Mouse (Mus musculus) MEL (cell line): ENCODE data around the gene Atp1b3. TPM values are rescaled to one million over a fixed set of nuclear protein-coding genes. Genes with fewer than 3 reads are reported as not detected.

ENCODE experiments used
- DNase-seq: peaks from one replicate; pipeline ENCODE4 v3.0.0; 2011; ENCODE audit warnings: low read depth, low spot score
- H3K27ac ChIP-seq: 2 replicates; pipeline ENCODE4 v1.5.1; 2012; ENCODE audit warnings: low read depth, mild to moderate bottlenecking, control low read depth, low read length, moderate library complexity; ENCODE audit not compliant: control insufficient read depth
- H3K27me3 ChIP-seq, 2 experiments: fragments of 150-350 bp in 1 of 2; sonication (generic) in 1 of 2; 2 replicates each; pipeline ENCODE4 v1.6.1; 2012; ENCODE audit warnings: low read length in 2 of 2, mild to moderate bottlenecking in 2 of 2, improper control_type of control experiment in 1 of 2, moderate library complexity in 1 of 2; ENCODE audit not compliant: insufficient read depth in 2 of 2, control insufficient read depth in 1 of 2
- H3K36me3 ChIP-seq, 2 experiments: 2 replicates each; pipeline ENCODE4 v1.6.1; 2012 to 2014; ENCODE audit warnings: low read length in 2 of 2, improper control_type of control experiment in 1 of 2, inconsistent platforms in 1 of 2, mild to moderate bottlenecking in 1 of 2; ENCODE audit not compliant: insufficient read depth in 2 of 2, control insufficient read depth in 1 of 2
- H3K4me1 ChIP-seq, 2 experiments: fragments of 150-350 bp in 1 of 2; sonication (generic) in 1 of 2; 2 replicates each; pipeline ENCODE4 v1.6.1; 2012; ENCODE audit warnings: low read length in 2 of 2, improper control_type of control experiment in 1 of 2, mild to moderate bottlenecking in 1 of 2; ENCODE audit not compliant: insufficient read depth in 2 of 2, control insufficient read depth in 1 of 2
- H3K4me3 ChIP-seq, 2 experiments: fragments of 150-350 bp in 1 of 2; sonication (generic) in 1 of 2; 2 replicates each; pipeline ENCODE4 v1.5.1; 2012; ENCODE audit warnings: low read depth in 2 of 2, low read length in 2 of 2, mild to moderate bottlenecking in 2 of 2, moderate library complexity in 2 of 2, control low read depth in 1 of 2, improper control_type of control experiment in 1 of 2; ENCODE audit not compliant: control insufficient read depth in 1 of 2, insufficient read depth in 1 of 2
- H3K79me2 ChIP-seq: 2 replicates; pipeline ENCODE4 v1.6.1; 2012; ENCODE audit warnings: mild to moderate bottlenecking, low read length, moderate library complexity; ENCODE audit not compliant: control insufficient read depth, poor library complexity, insufficient read depth
- H3K9ac ChIP-seq: 2 replicates; pipeline ENCODE4 v1.6.1; 2012; ENCODE audit warnings: low read depth, mild to moderate bottlenecking, control low read depth, low read length, moderate library complexity; ENCODE audit not compliant: control insufficient read depth, poor library complexity, severe bottlenecking
- H3K9me3 ChIP-seq: fragments of 150-350 bp; sonication (generic); replicated peaks from 2 replicates; pipeline ENCODE4 v1.6.1; 2012; ENCODE audit warnings: mild to moderate bottlenecking, low read length, improper control_type of control experiment, moderate library complexity; ENCODE audit not compliant: insufficient read depth
- CTCF ChIP-seq, 3 experiments: IDR thresholded peaks in 2 of 3; conservative IDR thresholded peaks in 1 of 3; 2 replicates each; pipeline ENCODE4 v1.5.1; 2011 to 2012; ENCODE audit warnings: low read length in 3 of 3, low read depth in 2 of 3, mild to moderate bottlenecking in 2 of 3, improper control_type of control experiment in 1 of 3, inconsistent platforms in 1 of 3, mixed read lengths in 1 of 3, moderate library complexity in 1 of 3; ENCODE audit not compliant: control insufficient read depth in 1 of 3, insufficient read depth in 1 of 3, poor library complexity in 1 of 3, severe bottlenecking in 1 of 3
- E2F4 ChIP-seq: IDR thresholded peaks from 2 replicates; pipeline ENCODE4 v1.6.1; 2011; ENCODE audit warnings: low read depth, low read length, improper control_type of control experiment, borderline replicate concordance
- ETS1 ChIP-seq: IDR thresholded peaks from 2 replicates; pipeline ENCODE4 v1.6.1; 2012; ENCODE audit warnings: low read depth, mild to moderate bottlenecking, inconsistent platforms, low read length, improper control_type of control experiment, moderate library complexity
- GATA1 ChIP-seq: IDR thresholded peaks from 2 replicates; pipeline ENCODE4 v1.6.1; 2011; ENCODE audit warnings: low read depth, low read length, improper control_type of control experiment
- JUND ChIP-seq: IDR thresholded peaks from 2 replicates; pipeline ENCODE4 v1.6.1; 2011; ENCODE audit warnings: low read depth, mild to moderate bottlenecking, improper control_type of control experiment, low read length
- MAX ChIP-seq: IDR thresholded peaks from 2 replicates; pipeline ENCODE4 v1.6.1; 2011; ENCODE audit warnings: low read length, improper control_type of control experiment
- MAZ ChIP-seq: IDR thresholded peaks from 2 replicates; pipeline ENCODE4 v1.6.1; 2012; ENCODE audit warnings: low read depth, mild to moderate bottlenecking, inconsistent platforms, low read length, improper control_type of control experiment
- MEF2A ChIP-seq: IDR thresholded peaks from 2 replicates; pipeline ENCODE4 v1.6.1; 2014; ENCODE audit warnings: low read depth, mild to moderate bottlenecking, inconsistent platforms, low read length, improper control_type of control experiment; ENCODE audit not compliant: poor library complexity, insufficient replicate concordance, severe bottlenecking; ENCODE audit errors: extremely low read depth
- NRF1 ChIP-seq: IDR thresholded peaks from 2 replicates; pipeline ENCODE4 v1.6.1; 2014; ENCODE audit warnings: low read depth, mild to moderate bottlenecking, inconsistent platforms, low read length, improper control_type of control experiment, moderate library complexity; ENCODE audit not compliant: poor library complexity, insufficient read depth, severe bottlenecking
- POLR2AphosphoS2 ChIP-seq: IDR thresholded peaks from 2 replicates; pipeline ENCODE4 v1.6.1; 2011; ENCODE audit warnings: low read length, improper control_type of control experiment
- RCOR1 ChIP-seq: IDR thresholded peaks from 2 replicates; pipeline ENCODE4 v1.6.1; 2012; ENCODE audit warnings: low read depth, mild to moderate bottlenecking, inconsistent platforms, low read length, improper control_type of control experiment
- SIN3A ChIP-seq: IDR thresholded peaks from 2 replicates; pipeline ENCODE4 v1.6.1; 2012; ENCODE audit warnings: low read length, improper control_type of control experiment, inconsistent platforms
- SMC3 ChIP-seq: IDR thresholded peaks from 2 replicates; pipeline ENCODE4 v1.6.1; 2011; ENCODE audit warnings: low read depth, low read length, improper control_type of control experiment
- TAL1 ChIP-seq: IDR thresholded peaks from 2 replicates; pipeline ENCODE4 v1.6.1; 2012; ENCODE audit warnings: mild to moderate bottlenecking, inconsistent platforms, low read length, moderate library complexity, mixed read lengths
- TBP ChIP-seq: IDR thresholded peaks from 2 replicates; pipeline ENCODE4 v1.8.0; 2011; ENCODE audit warnings: low read depth, low read length, improper control_type of control experiment
- TCF12 ChIP-seq: IDR thresholded peaks from 2 replicates; pipeline ENCODE4 v1.6.1; 2014; ENCODE audit warnings: low read depth, mild to moderate bottlenecking, inconsistent platforms, low read length, improper control_type of control experiment, moderate library complexity
- UBTF ChIP-seq: IDR thresholded peaks from 2 replicates; pipeline ENCODE4 v1.6.1; 2012; ENCODE audit warnings: low read depth, mild to moderate bottlenecking, inconsistent platforms, low read length, improper control_type of control experiment, moderate library complexity, borderline replicate concordance; ENCODE audit not compliant: insufficient read depth
- ZC3H11A ChIP-seq: IDR thresholded peaks from 2 replicates; pipeline ENCODE4 v1.6.1; 2012; ENCODE audit warnings: low read depth, mild to moderate bottlenecking, inconsistent platforms, low read length, improper control_type of control experiment
- polyA plus RNA-seq, 2 experiments: library from polyadenylated mRNA; stranded (reverse) in 1 of 2; unstranded in 1 of 2; fragments of >175 nt in 1 of 2; fragments of >200 nt in 1 of 2; gene quantifications; 2 replicates each; pipeline versions ENCODE4 v1.2.1 to v1.2.4; 2012; ENCODE audit warnings: low replicate concordance in 2 of 2, low read depth in 1 of 2; ENCODE audit not compliant: insufficient read length in 2 of 2, insufficient read depth in 1 of 2, missing spikeins in 1 of 2
- total RNA-seq: library from RNA; depleted of rRNA; stranded (reverse); fragments of 300-350 nt; gene quantifications from 2 replicates; pipeline ENCODE4 v1.2.3, GENCODE M21; 2012

Atp1b3 gene
- total and polyA plus RNA-seq, 3 experiments = 57.8 to 70.6 TPM; not detected in 1

DNA sequence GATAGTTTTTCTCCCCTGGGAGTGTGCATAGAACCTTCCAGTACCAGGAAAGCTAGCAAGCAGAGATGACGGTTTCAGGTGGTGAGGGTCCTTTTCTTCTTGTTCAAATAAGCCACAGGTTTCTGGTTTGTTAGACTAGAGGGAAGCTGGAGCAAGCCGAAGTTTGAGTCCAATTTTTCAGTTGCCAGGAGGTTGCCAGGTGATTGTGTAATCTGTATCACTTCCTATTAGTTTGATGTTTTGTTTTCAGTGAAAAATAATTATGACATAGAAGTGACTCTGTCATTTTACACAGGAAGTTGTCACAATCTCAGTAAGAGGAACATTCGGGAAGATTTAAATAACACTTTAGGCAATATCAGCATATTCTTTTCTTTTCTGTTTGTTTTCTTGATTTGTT lies 11.6 kb upstream of the Atp1b3 start:
- H3K4me3 ChIP-seq = no peak overlapping the region
- TF ChIP-seq E2F4 (no peak), MEF2A (no peak)
- H3K9me3 ChIP-seq = no peaks in the 10 kb centered on the region
- H3K9ac ChIP-seq = no peak overlapping the region
- no peaks in the 10 kb centered on the region; a peak in 1 of 4 replicates for H3K4me1 ChIP-seq
- H3K36me3 ChIP-seq = no peaks in the 10 kb centered on the region
- H3K79me2 ChIP-seq = no peaks in the 10 kb centered on the region
- DNase-seq = no peak
- H3K27ac ChIP-seq = no peak overlapping the region
- no peaks in the 10 kb centered on the region; a peak in 1 of 4 replicates for H3K27me3 ChIP-seq

DNA sequence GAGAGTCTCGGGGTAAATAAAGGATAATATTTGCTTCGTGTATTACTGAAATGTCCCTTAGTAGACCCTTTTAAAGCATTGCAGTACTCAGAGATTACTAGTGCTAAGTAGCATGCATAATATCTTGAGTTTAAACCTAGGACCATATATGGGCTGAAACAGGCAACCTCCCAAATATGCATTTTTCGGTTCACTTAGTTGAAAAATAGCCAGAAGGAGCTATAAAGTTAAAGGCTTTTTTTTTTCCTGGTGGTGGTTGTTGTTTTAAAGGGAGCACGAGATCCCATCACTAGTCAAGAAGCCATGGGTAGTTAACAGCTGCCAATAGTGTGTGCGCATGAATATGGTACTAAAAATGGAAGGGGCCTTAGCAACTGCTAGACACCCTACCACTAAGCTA lies 6.8 kb upstream of the Atp1b3 start:
- peaks cover 3 to 5% of the 10 kb centered on the region in 2 experiments; a peak in 2 of 4 replicates for H3K4me1 ChIP-seq
- H3K36me3 ChIP-seq = peaks cover 0 to 3% of the 10 kb centered on the region in 2 experiments; a peak in 2 of 4 replicates
- no peak overlapping the region for H3K27ac ChIP-seq
- no peaks in the 10 kb centered on the region; a peak in 1 of 4 replicates for H3K27me3 ChIP-seq
- no peak for DNase-seq
- H3K9ac ChIP-seq = no peak overlapping the region
- no peaks in the 10 kb centered on the region for H3K9me3 ChIP-seq
- TF ChIP-seq MAX (no peak), UBTF (no peak), MAZ (no peak), NRF1 (no peak), ZC3H11A (no peak), SMC3 (no peak), GATA1 (no peak), E2F4 (no peak), RCOR1 (no peak), ETS1 (no peak), MEF2A (no peak), JUND (no peak), CTCF (IDR thresholded peaks at IDR 0.05 in 2 of 3, conservative IDR thresholded peaks at IDR 0.05 in 1 of 3; ENCODE audit: control insufficient read depth in 1 of 3, insufficient read depth in 1 of 3, low read depth in 2 of 3, low read length in 3 of 3, poor library complexity in 1 of 3, severe bottlenecking in 1 of 3) (no peak), TAL1 (no peak), POLR2AphosphoS2 (no peak), TBP (no peak), SIN3A (no peak), TCF12 (no peak)
- no peak overlapping the region for H3K4me3 ChIP-seq
- no peaks in the 10 kb centered on the region for H3K79me2 ChIP-seq
